Mouse (Mus musculus): ENCODE measurements around the gene Prim2. TPM values are rescaled to one million over a fixed set of nuclear protein-coding genes. Genes with fewer than 3 reads are reported as not detected.

Gene Prim2
- polyA plus RNA-seq, 1 experiment from 2014 or later = 41.9 TPM

GRCm38 (mm10) chr1:33488372-33488771 is 181.2 kb downstream of the Prim2 start:
- Histone ChIP-seq H3K9ac (ENCODE audit: low read length) (no peak overlapping the region), H3K4me1 (ENCODE audit: control insufficient read depth, insufficient read depth, low read length) (no peaks in the 10 kb centered on the region), H3K27ac (ENCODE audit: low read depth, low read length) (no peak overlapping the region), H3K4me2 (ENCODE audit: low read depth) (no peak overlapping the region), H3K4me3 (ENCODE audit: low read depth, low read length) (no peak overlapping the region), H3K27me3 (ENCODE audit: control insufficient read depth, insufficient read depth, low read length) (no peaks in the 10 kb centered on the region), H3K9me3 (ENCODE audit: control insufficient read depth, low read length) (no peaks in the 10 kb centered on the region), H3K36me3 (ENCODE audit: control insufficient read depth, insufficient read depth, low read length) (no peaks in the 10 kb centered on the region)
- WGBS = 95% methylated on average over 5 of the region's 5 CpGs
- no peak for DNase-seq (ENCODE audit: low spot score)
- ATAC-seq (ENCODE audit: insufficient read depth, low FRiP score, low TSS enrichment) = no peak

DNA sequence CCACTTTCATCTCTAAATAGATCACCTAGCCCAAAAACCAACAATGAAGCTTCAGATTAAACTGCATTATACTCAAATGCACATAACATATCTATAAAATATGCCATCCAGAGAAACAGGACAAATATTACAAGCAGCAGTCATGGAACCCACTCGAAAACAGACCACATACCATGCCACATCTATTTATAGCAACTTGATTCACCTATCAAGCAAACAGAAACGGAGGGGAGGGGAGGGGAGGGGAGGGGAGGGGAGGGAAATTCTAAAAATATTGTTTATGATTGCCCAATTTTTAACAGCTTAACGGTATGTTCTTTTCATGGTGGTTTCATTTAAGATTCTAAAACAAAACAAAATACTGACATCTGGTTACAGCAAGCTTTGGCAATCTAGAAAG is 185.8 kb downstream of the Prim2 start:
- H3K4me3 ChIP-seq (ENCODE audit: low read depth, low read length) = no peak overlapping the region
- no peaks in the 10 kb centered on the region for H3K9me3 ChIP-seq (ENCODE audit: control insufficient read depth, low read length)
- WGBS = 88% methylated on average over 3 of the region's 3 CpGs
- no peaks in the 10 kb centered on the region for H3K4me1 ChIP-seq (ENCODE audit: control insufficient read depth, insufficient read depth, low read length)
- no peaks in the 10 kb centered on the region for H3K27me3 ChIP-seq (ENCODE audit: control insufficient read depth, insufficient read depth, low read length)
- ATAC-seq (ENCODE audit: insufficient read depth, low FRiP score, low TSS enrichment) (no peak), DNase-seq (ENCODE audit: low spot score) (no peak)
- no peak overlapping the region for H3K9ac ChIP-seq (ENCODE audit: low read length)
- H3K27ac ChIP-seq (ENCODE audit: low read depth, low read length) = no peak overlapping the region
- no peak overlapping the region for H3K4me2 ChIP-seq (ENCODE audit: low read depth)
- H3K36me3 ChIP-seq (ENCODE audit: control insufficient read depth, insufficient read depth, low read length) = no peaks in the 10 kb centered on the region

GRCm38 (mm10) chr1:33480382-33480781 is 189.2 kb downstream of the Prim2 start:
- H3K4me2 ChIP-seq (ENCODE audit: low read depth) = no peak overlapping the region
- DNase-seq (ENCODE audit: low spot score) = no peak
- H3K4me3 ChIP-seq (ENCODE audit: low read depth, low read length) = no peak overlapping the region
- no peaks in the 10 kb centered on the region for H3K36me3 ChIP-seq (ENCODE audit: control insufficient read depth, insufficient read depth, low read length)
- H3K4me1 ChIP-seq (ENCODE audit: control insufficient read depth, insufficient read depth, low read length) = no peaks in the 10 kb centered on the region
- no peak overlapping the region for H3K27ac ChIP-seq (ENCODE audit: low read depth, low read length)
- no peak for ATAC-seq (ENCODE audit: insufficient read depth, low FRiP score, low TSS enrichment)
- no peaks in the 10 kb centered on the region for H3K27me3 ChIP-seq (ENCODE audit: control insufficient read depth, insufficient read depth, low read length)
- no peak overlapping the region for H3K9ac ChIP-seq (ENCODE audit: low read length)
- H3K9me3 ChIP-seq (ENCODE audit: control insufficient read depth, low read length) = no peaks in the 10 kb centered on the region
- 85% methylated on average over 7 of the region's 7 CpGs for WGBS

DNA sequence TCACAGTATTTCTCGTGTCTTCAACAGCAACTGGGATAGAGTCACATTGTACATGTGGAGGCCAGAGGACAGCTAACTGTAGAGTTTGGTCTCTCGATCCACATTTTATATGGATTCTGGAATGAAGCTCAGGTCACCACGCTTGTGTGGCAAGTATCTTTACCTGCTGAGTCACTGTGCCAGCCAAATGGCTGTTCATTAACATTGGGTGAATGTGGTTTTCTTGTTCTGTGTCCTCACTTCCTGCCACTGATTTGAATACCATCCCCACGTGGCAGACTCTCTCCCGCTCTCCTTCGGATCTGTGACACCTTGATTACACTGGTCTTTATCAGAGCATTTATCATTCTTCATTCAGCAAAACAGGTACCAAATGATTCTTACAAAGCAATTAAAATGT is 198.5 kb downstream of the Prim2 start:
- no peak overlapping the region for H3K27ac ChIP-seq (ENCODE audit: low read depth, low read length)
- no peak overlapping the region for H3K4me3 ChIP-seq (ENCODE audit: low read depth, low read length)
- ATAC-seq (ENCODE audit: insufficient read depth, low FRiP score, low TSS enrichment) (no peak), DNase-seq (ENCODE audit: low spot score) (no peak)
- no peak overlapping the region for H3K9ac ChIP-seq (ENCODE audit: low read length)
- H3K36me3 ChIP-seq (ENCODE audit: control insufficient read depth, insufficient read depth, low read length) = no peaks in the 10 kb centered on the region
- no peak overlapping the region for H3K4me2 ChIP-seq (ENCODE audit: low read depth)
- H3K27me3 ChIP-seq (ENCODE audit: control insufficient read depth, insufficient read depth, low read length) = no peaks in the 10 kb centered on the region
- H3K4me1 ChIP-seq (ENCODE audit: control insufficient read depth, insufficient read depth, low read length) = no peaks in the 10 kb centered on the region
- H3K9me3 ChIP-seq (ENCODE audit: control insufficient read depth, low read length) = no peaks in the 10 kb centered on the region
- WGBS = 93% methylated on average over 6 of the region's 6 CpGs

DNA sequence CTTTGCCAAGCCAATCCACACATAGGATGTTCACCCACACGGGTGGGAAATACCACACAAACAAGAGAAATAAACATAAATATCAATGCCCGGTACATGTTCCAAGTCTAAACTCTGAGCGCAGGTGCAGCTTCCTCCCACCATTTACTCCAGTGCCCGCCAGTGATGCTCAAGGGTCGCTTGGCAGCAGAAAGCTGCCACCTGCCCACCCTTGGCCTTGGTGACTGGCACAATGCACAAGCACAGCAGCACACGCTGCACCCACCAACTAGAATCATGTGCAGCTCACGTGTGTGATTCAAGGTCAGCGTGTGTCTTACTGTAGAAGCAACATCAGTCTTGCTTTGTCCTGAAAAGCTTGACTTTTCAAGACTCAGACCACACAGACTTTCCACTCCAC is 199.4 kb downstream of the Prim2 start:
- Histone ChIP-seq H3K27ac (ENCODE audit: low read depth, low read length) (no peak overlapping the region), H3K4me3 (ENCODE audit: low read depth, low read length) (no peak overlapping the region), H3K4me2 (ENCODE audit: low read depth) (no peak overlapping the region), H3K9me3 (ENCODE audit: control insufficient read depth, low read length) (no peaks in the 10 kb centered on the region), H3K27me3 (ENCODE audit: control insufficient read depth, insufficient read depth, low read length) (no peaks in the 10 kb centered on the region), H3K4me1 (ENCODE audit: control insufficient read depth, insufficient read depth, low read length) (no peaks in the 10 kb centered on the region), H3K9ac (ENCODE audit: low read length) (no peak overlapping the region), H3K36me3 (ENCODE audit: control insufficient read depth, insufficient read depth, low read length) (no peaks in the 10 kb centered on the region)
- WGBS = 96% methylated on average over 8 of the region's 8 CpGs
- ATAC-seq (ENCODE audit: insufficient read depth, low FRiP score, low TSS enrichment) (no peak), DNase-seq (ENCODE audit: low spot score) (no peak)

DNA sequence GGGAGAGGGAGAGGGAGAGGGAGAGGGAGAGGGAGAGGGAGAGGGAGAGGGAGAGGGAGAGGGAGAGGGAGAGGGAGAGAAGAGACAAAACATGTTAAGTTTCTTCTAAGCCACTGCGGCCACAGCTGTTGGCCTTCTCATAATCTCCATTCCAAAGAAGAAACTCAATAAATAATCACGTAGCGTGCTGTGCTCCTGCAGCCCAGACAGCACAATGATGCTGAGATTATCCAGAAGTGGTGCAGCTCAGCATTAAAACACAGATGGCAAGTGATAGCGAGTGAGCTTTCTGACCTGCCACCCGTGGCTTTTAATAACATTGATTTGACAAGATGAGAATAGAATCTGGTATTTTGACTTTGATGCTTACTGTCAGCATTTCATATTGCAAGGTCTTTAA is 205.4 kb downstream of the Prim2 start:
- no peak for DNase-seq (ENCODE audit: low spot score)
- no peaks in the 10 kb centered on the region for H3K27me3 ChIP-seq (ENCODE audit: control insufficient read depth, insufficient read depth, low read length)
- no peak overlapping the region for H3K27ac ChIP-seq (ENCODE audit: low read depth, low read length)
- 62% methylated on average over 5 of the region's 5 CpGs for WGBS
- H3K36me3 ChIP-seq (ENCODE audit: control insufficient read depth, insufficient read depth, low read length) = no peaks in the 10 kb centered on the region
- no peak overlapping the region for H3K9ac ChIP-seq (ENCODE audit: low read length)
- H3K9me3 ChIP-seq (ENCODE audit: control insufficient read depth, low read length) = no peaks in the 10 kb centered on the region
- no peak overlapping the region for H3K4me2 ChIP-seq (ENCODE audit: low read depth)
- H3K4me1 ChIP-seq (ENCODE audit: control insufficient read depth, insufficient read depth, low read length) = no peaks in the 10 kb centered on the region
- no peak for ATAC-seq (ENCODE audit: insufficient read depth, low FRiP score, low TSS enrichment)
- H3K4me3 ChIP-seq (ENCODE audit: low read depth, low read length) = no peak overlapping the region

DNA sequence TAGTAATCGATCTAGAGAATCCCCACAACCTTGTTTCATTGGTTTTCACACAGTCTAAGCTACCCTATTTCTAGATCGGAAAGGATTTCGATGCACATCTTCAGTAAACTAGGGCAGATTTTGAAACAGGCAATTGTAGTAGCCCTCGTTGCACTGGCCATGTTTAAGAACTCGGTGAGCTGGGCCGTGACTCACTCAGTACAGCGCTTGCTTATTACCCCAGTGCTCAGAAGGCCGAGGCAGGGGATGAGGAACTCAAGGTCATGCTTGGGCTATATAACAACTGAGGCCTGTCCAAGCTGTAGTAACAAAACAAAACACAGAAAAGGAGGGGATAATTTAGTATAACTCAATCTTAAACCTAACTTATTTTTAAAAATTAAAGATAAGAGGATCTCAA is 208.9 kb downstream of the Prim2 start:
- no peak overlapping the region for H3K4me2 ChIP-seq (ENCODE audit: low read depth)
- no peaks in the 10 kb centered on the region for H3K27me3 ChIP-seq (ENCODE audit: control insufficient read depth, insufficient read depth, low read length)
- 86% methylated on average over 8 of the region's 8 CpGs for WGBS
- H3K4me1 ChIP-seq (ENCODE audit: control insufficient read depth, insufficient read depth, low read length) = no peaks in the 10 kb centered on the region
- no peak overlapping the region for H3K4me3 ChIP-seq (ENCODE audit: low read depth, low read length)
- no peak overlapping the region for H3K9ac ChIP-seq (ENCODE audit: low read length)
- ATAC-seq (ENCODE audit: insufficient read depth, low FRiP score, low TSS enrichment) (no peak), DNase-seq (ENCODE audit: low spot score) (no peak)
- no peaks in the 10 kb centered on the region for H3K36me3 ChIP-seq (ENCODE audit: control insufficient read depth, insufficient read depth, low read length)
- H3K9me3 ChIP-seq (ENCODE audit: control insufficient read depth, low read length) = no peaks in the 10 kb centered on the region
- H3K27ac ChIP-seq (ENCODE audit: low read depth, low read length) = no peak overlapping the region

- no peak overlapping the region for H3K27ac ChIP-seq (ENCODE audit: low read depth, low read length)
- DNase-seq (ENCODE audit: low spot score) = no peak
- no peak for ATAC-seq (ENCODE audit: insufficient read depth, low FRiP score, low TSS enrichment)
- H3K27me3 ChIP-seq (ENCODE audit: control insufficient read depth, insufficient read depth, low read length) = no peaks in the 10 kb centered on the region
- no peak overlapping the region for H3K9ac ChIP-seq (ENCODE audit: low read length)
- no peaks in the 10 kb centered on the region for H3K4me1 ChIP-seq (ENCODE audit: control insufficient read depth, insufficient read depth, low read length)
- no peaks in the 10 kb centered on the region for H3K9me3 ChIP-seq (ENCODE audit: control insufficient read depth, low read length)
- H3K4me3 ChIP-seq (ENCODE audit: low read depth, low read length) = no peak overlapping the region
- no peak overlapping the region for H3K4me2 ChIP-seq (ENCODE audit: low read depth)
- 73% methylated on average over 3 of the region's 3 CpGs for WGBS
- H3K36me3 ChIP-seq (ENCODE audit: control insufficient read depth, insufficient read depth, low read length) = no peaks in the 10 kb centered on the region
These were observed 209.3 kb downstream of the Prim2 start for GRCm38 (mm10) chr1:33460262-33460661.

DNA sequence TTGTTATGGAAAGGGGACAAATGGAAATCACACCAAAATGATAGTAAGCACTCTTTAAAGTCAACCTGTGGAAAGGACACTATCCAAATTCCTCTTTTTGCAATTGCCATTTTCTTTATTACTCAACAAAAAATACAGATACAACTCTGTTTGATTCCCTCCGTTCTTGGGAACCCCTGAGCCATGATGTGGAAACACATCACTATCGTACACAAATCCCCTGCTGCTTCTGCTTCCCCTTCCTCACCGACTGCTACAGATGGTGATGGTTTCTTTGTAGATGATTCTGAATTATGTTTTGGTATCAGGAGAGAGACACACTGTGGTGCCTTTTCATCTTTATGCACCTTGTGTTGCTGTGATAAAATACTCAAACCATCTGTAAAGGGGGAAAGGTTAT is 210.6 kb downstream of the Prim2 start:
- H3K4me1 ChIP-seq (ENCODE audit: control insufficient read depth, insufficient read depth, low read length) = no peaks in the 10 kb centered on the region
- WGBS = 80% methylated on average over 3 of the region's 3 CpGs
- no peaks in the 10 kb centered on the region for H3K9me3 ChIP-seq (ENCODE audit: control insufficient read depth, low read length)
- no peak overlapping the region for H3K9ac ChIP-seq (ENCODE audit: low read length)
- no peaks in the 10 kb centered on the region for H3K36me3 ChIP-seq (ENCODE audit: control insufficient read depth, insufficient read depth, low read length)
- DNase-seq (ENCODE audit: low spot score) (no peak), ATAC-seq (ENCODE audit: insufficient read depth, low FRiP score, low TSS enrichment) (no peak)
- H3K4me3 ChIP-seq (ENCODE audit: low read depth, low read length) = no peak overlapping the region
- H3K27me3 ChIP-seq (ENCODE audit: control insufficient read depth, insufficient read depth, low read length) = no peaks in the 10 kb centered on the region
- no peak overlapping the region for H3K27ac ChIP-seq (ENCODE audit: low read depth, low read length)
- no peak overlapping the region for H3K4me2 ChIP-seq (ENCODE audit: low read depth)

All from neural tube, embryonic 11.5 days (tissue).